Mouse (Mus musculus): ENCODE measurements around the gene Tmem252. TPM values are rescaled to one million over a fixed set of nuclear protein-coding genes. Genes with fewer than 3 reads are reported as not detected.

The Tmem252 gene
- polyA plus RNA-seq, 1 experiment, result 1.0 TPM

DNA sequence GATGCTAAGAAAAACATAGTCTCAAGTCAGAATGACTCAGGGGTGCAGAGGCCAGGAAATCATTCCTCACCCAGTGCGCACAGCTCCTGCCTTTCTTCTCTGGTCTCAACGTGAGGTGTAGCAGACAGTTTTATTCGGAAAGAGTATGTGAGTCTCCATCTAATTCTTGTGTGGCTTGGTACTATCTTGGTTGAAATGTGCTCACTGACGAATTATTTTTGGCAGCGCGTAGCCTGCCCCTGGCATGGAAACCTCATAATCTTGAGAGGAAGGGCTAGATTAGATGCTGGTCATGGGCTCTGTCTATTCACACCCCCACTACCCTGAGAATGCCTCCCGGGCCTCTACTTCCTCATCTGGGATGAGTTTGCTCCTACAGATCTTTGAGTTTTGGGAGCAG is 34.2 kb downstream of the Tmem252 start:
- Histone ChIP-seq H3K4me3 (replicated peaks; ENCODE audit: extremely low read depth, low read depth, low read length) (no peak overlapping the region), H3K4me1 (ENCODE audit: control insufficient read depth, insufficient read depth, low read length) (peaks cover 3% of the 10 kb centered on the region; the same call in 1 of the 2 replicates)
- WGBS, result 67% methylated on average over 7 of the region's 7 CpGs
- TF ChIP-seq POLR2A (IDR thresholded peaks at IDR 0.05; ENCODE audit: borderline replicate concordance, extremely low read depth, low read depth, low read length) (no peak), CTCF (IDR thresholded peaks at IDR 0.05; ENCODE audit: insufficient read depth, low read length) (no peak)
- no peak for DNase-seq

DNA sequence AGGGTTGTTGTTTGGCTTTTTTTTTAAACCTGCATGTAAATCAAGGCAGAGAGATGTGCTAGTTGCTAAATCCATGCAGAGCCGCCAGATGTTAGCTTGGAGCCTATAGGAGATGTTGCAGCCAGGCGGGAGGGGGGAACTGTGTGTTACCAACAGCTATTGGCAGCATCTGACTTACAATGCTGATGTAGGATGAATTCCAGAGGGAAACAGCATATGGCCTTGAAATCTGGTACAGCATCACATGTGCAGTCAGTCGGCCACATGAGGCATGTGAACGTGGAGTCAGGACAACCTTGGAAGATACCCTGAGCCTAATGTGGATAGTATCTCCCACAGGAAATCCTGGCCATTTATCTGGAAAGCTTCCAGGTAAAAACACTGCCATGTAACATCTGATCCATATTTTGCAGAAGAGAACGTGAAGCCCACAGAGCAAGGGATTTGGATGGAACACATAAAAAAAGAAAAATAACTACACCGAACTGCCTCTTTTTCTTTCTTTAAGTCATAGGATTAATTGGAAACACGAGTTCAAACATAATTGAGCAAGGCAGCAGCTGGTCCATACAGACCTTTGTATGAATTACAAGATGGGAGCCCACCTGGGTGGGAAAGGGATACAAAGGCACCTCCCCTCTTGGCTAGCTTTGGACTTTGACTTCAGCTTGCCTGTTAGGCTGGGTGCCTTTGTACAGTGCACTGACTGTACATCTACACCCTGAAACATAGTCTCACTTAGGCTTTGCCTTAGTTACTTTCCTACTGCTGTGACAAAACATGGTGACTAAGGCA is 42.7 kb downstream of the Tmem252 start:
- Histone ChIP-seq H3K4me3 (replicated peaks; ENCODE audit: extremely low read depth, low read depth, low read length) (no peak overlapping the region), H3K4me1 (ENCODE audit: control insufficient read depth, insufficient read depth, low read length) (no peaks in the 10 kb centered on the region)
- TF ChIP-seq POLR2A (IDR thresholded peaks at IDR 0.05; ENCODE audit: borderline replicate concordance, extremely low read depth, low read depth, low read length) (no peak), CTCF (IDR thresholded peaks at IDR 0.05; ENCODE audit: insufficient read depth, low read length) (no peak)
- DNase-seq, result no peak
- 73% methylated on average over 7 of the region's 7 CpGs for WGBS

DNA sequence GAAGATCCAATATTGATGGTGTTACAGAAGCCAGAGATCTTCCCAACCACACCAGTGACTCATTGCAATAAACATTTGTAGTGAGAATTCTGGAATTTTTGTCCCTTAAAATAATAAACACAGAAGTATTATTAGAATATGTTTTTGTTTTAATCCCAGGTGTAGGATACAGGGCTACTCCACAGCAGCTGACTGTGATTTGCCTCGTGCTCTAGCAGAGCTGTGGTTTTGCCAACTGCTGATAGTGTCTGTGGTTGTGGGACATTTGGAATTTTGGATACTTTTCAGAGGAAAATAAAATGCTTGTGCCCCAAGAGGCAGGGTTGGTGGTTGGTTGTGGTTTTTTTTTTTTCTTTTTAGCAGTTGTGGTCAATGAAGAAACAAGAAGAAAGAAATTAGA is 44.2 kb downstream of the Tmem252 start:
- no peak for DNase-seq
- no peaks in the 10 kb centered on the region for H3K4me1 ChIP-seq (ENCODE audit: control insufficient read depth, insufficient read depth, low read length)
- TF ChIP-seq CTCF (IDR thresholded peaks at IDR 0.05; ENCODE audit: insufficient read depth, low read length), result no peak
- no peak for TF ChIP-seq POLR2A (IDR thresholded peaks at IDR 0.05; ENCODE audit: borderline replicate concordance, extremely low read depth, low read depth, low read length)
- 54% methylated on average over 1 of the region's 1 CpGs for WGBS
- H3K4me3 ChIP-seq (replicated peaks; ENCODE audit: extremely low read depth, low read depth, low read length), result no peak overlapping the region

DNA sequence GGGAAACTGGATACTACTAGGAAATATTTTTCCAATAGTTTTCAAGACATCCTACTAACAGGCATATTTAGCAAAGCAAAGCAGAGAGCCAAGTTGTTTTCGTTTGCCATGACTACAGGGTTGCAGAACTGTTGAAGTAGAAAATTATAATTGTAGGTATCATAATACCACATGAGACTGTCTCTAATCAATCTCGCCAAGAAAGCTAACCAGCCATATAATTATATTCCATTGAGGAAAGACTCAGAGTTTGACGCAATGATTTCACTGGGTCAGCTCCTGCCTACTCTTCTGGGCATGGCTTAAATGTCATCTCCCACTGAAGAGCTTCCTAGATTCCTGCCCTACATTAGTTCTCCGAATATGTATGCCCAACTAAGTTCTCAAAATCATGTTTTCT is 45.7 kb downstream of the Tmem252 start:
- TF ChIP-seq CTCF (IDR thresholded peaks at IDR 0.05; ENCODE audit: insufficient read depth, low read length) (no peak), POLR2A (IDR thresholded peaks at IDR 0.05; ENCODE audit: borderline replicate concordance, extremely low read depth, low read depth, low read length) (no peak)
- Histone ChIP-seq H3K4me1 (ENCODE audit: control insufficient read depth, insufficient read depth, low read length) (no peaks in the 10 kb centered on the region), H3K4me3 (replicated peaks; ENCODE audit: extremely low read depth, low read depth, low read length) (no peak overlapping the region)
- no peak for DNase-seq
- WGBS, result 84% methylated on average over 4 of the region's 4 CpGs

DNA sequence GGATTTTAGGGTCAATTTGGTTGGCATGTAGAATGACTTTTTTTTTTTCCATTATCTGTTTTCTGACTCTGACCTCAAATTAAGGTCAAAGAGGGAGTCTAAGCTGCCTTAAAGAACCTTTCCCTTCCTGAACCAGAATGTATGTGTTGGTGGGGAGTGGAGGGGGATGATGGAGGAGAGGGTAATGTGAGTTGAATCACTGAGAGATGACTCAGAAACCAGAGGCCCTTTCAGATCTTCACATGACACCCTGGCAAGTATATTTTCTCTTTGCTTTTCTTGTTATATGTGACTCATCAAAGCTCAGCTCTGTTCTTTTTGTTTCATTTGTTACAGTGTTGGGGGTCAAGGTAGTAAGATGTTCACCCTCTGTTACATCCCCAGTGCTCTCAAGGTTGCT is 46.6 kb downstream of the Tmem252 start:
- DNase-seq, result no peak
- no peak overlapping the region for H3K4me3 ChIP-seq (replicated peaks; ENCODE audit: extremely low read depth, low read depth, low read length)
- no peaks in the 10 kb centered on the region for H3K4me1 ChIP-seq (ENCODE audit: control insufficient read depth, insufficient read depth, low read length)
- TF ChIP-seq CTCF (IDR thresholded peaks at IDR 0.05; ENCODE audit: insufficient read depth, low read length) (no peak), POLR2A (IDR thresholded peaks at IDR 0.05; ENCODE audit: borderline replicate concordance, extremely low read depth, low read depth, low read length) (no peak)

DNA sequence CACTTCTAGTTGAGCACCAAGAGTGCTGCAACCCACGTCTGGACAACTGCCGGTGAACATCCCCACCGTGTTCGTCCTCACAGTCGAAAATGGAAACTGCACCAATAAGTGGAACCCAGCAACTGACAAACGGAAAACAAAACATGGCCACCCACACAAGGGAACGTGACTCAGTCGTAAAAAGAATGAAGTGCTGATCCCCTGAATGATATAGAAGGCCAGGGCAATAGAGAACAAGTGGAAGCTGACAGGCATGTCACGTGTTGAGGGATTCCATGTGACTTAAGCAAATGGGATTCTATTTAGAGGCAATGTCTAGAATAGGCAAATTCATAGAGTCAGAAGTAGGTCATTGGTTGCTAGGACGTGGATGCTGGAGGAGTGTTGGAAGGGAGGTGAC is 50.6 kb downstream of the Tmem252 start:
- H3K4me1 ChIP-seq (ENCODE audit: control insufficient read depth, insufficient read depth, low read length), result no peaks in the 10 kb centered on the region
- H3K4me3 ChIP-seq (replicated peaks; ENCODE audit: extremely low read depth, low read depth, low read length), result no peak overlapping the region
- TF ChIP-seq CTCF (IDR thresholded peaks at IDR 0.05; ENCODE audit: insufficient read depth, low read length) (no peak), POLR2A (IDR thresholded peaks at IDR 0.05; ENCODE audit: borderline replicate concordance, extremely low read depth, low read depth, low read length) (no peak)
- WGBS, result 83% methylated on average over 10 of the region's 10 CpGs
- DNase-seq, result no peak

DNA sequence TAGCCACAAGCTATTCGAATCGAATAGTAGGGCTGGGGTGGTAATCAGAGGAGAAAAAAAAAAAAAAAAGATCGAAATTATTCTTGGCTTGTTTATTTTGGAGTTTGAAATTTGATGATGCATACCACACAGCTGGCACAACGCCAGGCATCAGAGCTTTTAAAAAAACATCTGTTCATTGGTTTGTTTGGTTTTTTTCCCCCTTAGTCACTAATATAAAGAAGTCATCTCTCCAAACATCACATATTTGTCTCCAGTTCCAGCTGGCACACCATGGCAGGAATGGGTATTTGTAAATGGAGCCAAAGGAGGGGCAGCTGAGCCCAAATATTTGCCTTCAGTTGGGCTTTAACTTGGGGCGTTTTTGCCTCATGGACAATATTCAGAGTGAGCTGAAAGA is 56.9 kb downstream of the Tmem252 start:
- no peak for DNase-seq
- no peak for TF ChIP-seq POLR2A (IDR thresholded peaks at IDR 0.05; ENCODE audit: borderline replicate concordance, extremely low read depth, low read depth, low read length)
- no peak for TF ChIP-seq CTCF (IDR thresholded peaks at IDR 0.05; ENCODE audit: insufficient read depth, low read length)
- peaks cover 2% of the 10 kb centered on the region for H3K4me1 ChIP-seq (ENCODE audit: control insufficient read depth, insufficient read depth, low read length)
- H3K4me3 ChIP-seq (replicated peaks; ENCODE audit: extremely low read depth, low read depth, low read length), result no peak overlapping the region
- 38% methylated on average over 5 of the region's 5 CpGs for WGBS

Other genes with a start within 250 kb of the Tmem252 start
- 28.4 and 33.3 TPM in 2 replicates for gene Fam122a, start 196.7 kb upstream of the Tmem252 start, polyA plus RNA-seq (2012; rRNA removed)
- 7.3 and 8.7 TPM in 2 replicates for gene Pip5k1b, start 118.1 kb upstream of the Tmem252 start, polyA plus RNA-seq (2012; rRNA removed)
- gene Pgm5, start 187.8 kb downstream of the Tmem252 start, polyA plus RNA-seq (2012; rRNA removed), result 18.5 and 21.8 TPM in 2 replicates
- 2.6 and 9.2 TPM in 2 replicates for gene Gm10053, start 201.7 kb downstream of the Tmem252 start, polyA plus RNA-seq (2012; rRNA removed)
- 0.06 and 0.28 TPM in 2 replicates for gene Foxd4, start 227.2 kb downstream of the Tmem252 start, polyA plus RNA-seq (2012; rRNA removed)